Mouse (Mus musculus): ENCODE results near the gene Mien1. TPM values are rescaled to one million over a fixed set of nuclear protein-coding genes. Genes with fewer than 3 reads are reported as not detected.

Gene Mien1
- polyA plus RNA-seq, 1 experiment = 217 TPM

Other genes starting within 250 kb of the Mien1 start
- 11.4 and 11.8 TPM in 2 replicates for gene Med1, start 245.7 kb downstream of the Mien1 start, polyA plus RNA-seq (2012; rRNA removed)
- 14.6 and 16.5 TPM in 2 replicates for gene Cdk12, start 235.9 kb downstream of the Mien1 start, polyA plus RNA-seq (2012; rRNA removed)
- gene Neurod2, start 109.3 kb downstream of the Mien1 start, polyA plus RNA-seq (2012; rRNA removed) = not detected in 2 replicates
- 10.1 and 15.0 TPM in 2 replicates for gene Ppp1r1b, start 90.6 kb downstream of the Mien1 start, polyA plus RNA-seq (2012; rRNA removed)
- 61.2 and 80.9 TPM in 2 replicates for gene Stard3, start 80.6 kb downstream of the Mien1 start, polyA plus RNA-seq (2012; rRNA removed)
- 0.85 and 2.9 TPM in 2 replicates for gene Tcap, start 55.2 kb downstream of the Mien1 start, polyA plus RNA-seq (2012; rRNA removed)
- 7.5 and 32.4 TPM in 2 replicates for gene Pnmt, start 52.5 kb downstream of the Mien1 start, polyA plus RNA-seq (2012; rRNA removed)
- 29.5 and 30.4 TPM in 2 replicates for gene Pgap3, start 38.5 kb downstream of the Mien1 start, polyA plus RNA-seq (2012; rRNA removed)
- gene Erbb2, start 26.5 kb downstream of the Mien1 start, polyA plus RNA-seq (2012; rRNA removed) = 33.8 and 35.3 TPM in 2 replicates
- gene Grb7, start 7.4 kb upstream of the Mien1 start, polyA plus RNA-seq (2012; rRNA removed) = 54.7 and 54.8 TPM in 2 replicates
- 0.82 and 0.98 TPM in 2 replicates for gene Ikzf3, start 107.0 kb upstream of the Mien1 start, polyA plus RNA-seq (2012; rRNA removed)
- gene Zpbp2, start 112.1 kb upstream of the Mien1 start, polyA plus RNA-seq (2012; rRNA removed) = 0.47 and 1.1 TPM in 2 replicates
- gene Ormdl3, start 148.4 kb upstream of the Mien1 start, polyA plus RNA-seq (2012; rRNA removed) = 161 and 192 TPM in 2 replicates
- not detected in 2 replicates for gene Lrrc3c, start 159.3 kb upstream of the Mien1 start, polyA plus RNA-seq (2012; rRNA removed)
- gene Gm12355, start 186.7 kb upstream of the Mien1 start, polyA plus RNA-seq (2012; rRNA removed) = not detected in 2 replicates
- gene Gsdma3, start 187.4 kb upstream of the Mien1 start, polyA plus RNA-seq (2012; rRNA removed) = not detected in 2 replicates
- gene Gsdma2, start 207.8 kb upstream of the Mien1 start, polyA plus RNA-seq (2012; rRNA removed) = not detected in 2 replicates
- 0.05 and 0.09 TPM in 2 replicates for gene Gsdma, start 225.4 kb upstream of the Mien1 start, polyA plus RNA-seq (2012; rRNA removed)
- 184 and 186 TPM in 2 replicates for gene Psmd3, start 243.6 kb upstream of the Mien1 start, polyA plus RNA-seq (2012; rRNA removed)

Measured in gonadal fat pad, adult 2 months (tissue).